Mouse (Mus musculus): ENCODE results near the gene Gm43064.
"Not testable (repeated sequence)": the region's sequence is repeated elsewhere in the genome, so short reads cannot be mapped to it uniquely, and the experiment has no call there.

The Gm43064 gene

GRCm38 (mm10) chr3:103801631-103802531, 7.5 kb upstream of the Gm43064 start:
- DNase-seq (ENCODE audit: low spot score in 2 of 2), result peak; percentile 36 to 47

GRCm38 (mm10) chr3:103802861-103803260, 6.5 kb upstream of the Gm43064 start:
- no peak for DNase-seq (ENCODE audit: low spot score in 2 of 2)

GRCm38 (mm10) chr3:103805671-103806070, 3.7 kb upstream of the Gm43064 start:
- no peak for DNase-seq (ENCODE audit: low spot score in 2 of 2)

GRCm38 (mm10) chr3:103809799-103810150, 402 bp downstream of the Gm43064 start:
- no peak for DNase-seq (ENCODE audit: low spot score in 2 of 2)

- DNase-seq (ENCODE audit: low spot score in 2 of 2), result no peak
These were observed 1.6 kb downstream of the Gm43064 start for GRCm38 (mm10) chr3:103810967-103811366.

GRCm38 (mm10) chr3:103827548-103827947, 18.2 kb downstream of the Gm43064 start:
- no peak for DNase-seq (ENCODE audit: low spot score in 2 of 2)

GRCm38 (mm10) chr3:103829036-103829435, 19.7 kb downstream of the Gm43064 start:
- no peak for DNase-seq (ENCODE audit: low spot score in 2 of 2)

GRCm38 (mm10) chr3:103830681-103831080, 21.3 kb downstream of the Gm43064 start:
- DNase-seq (ENCODE audit: low spot score in 2 of 2), result not testable (repeated sequence)

GRCm38 (mm10) chr3:103831146-103831545, 21.8 kb downstream of the Gm43064 start:
- no peak for DNase-seq (ENCODE audit: low spot score in 2 of 2)

GRCm38 (mm10) chr3:103832426-103832825, 23.1 kb downstream of the Gm43064 start, which contains the start of gene Bcl2l15:
Gene Bcl2l15 (plus strand): TSS chr3:103832601.
- DNase-seq (ENCODE audit: low spot score in 2 of 2), result no peak

- no peak for DNase-seq (ENCODE audit: low spot score in 2 of 2)
These were observed 24.6 kb downstream of the Gm43064 start for GRCm38 (mm10) chr3:103834001-103834400.

GRCm38 (mm10) chr3:103835272-103835950, 26.0 kb downstream of the Gm43064 start:
- DNase-seq (ENCODE audit: low spot score in 2 of 2), result no peak

GRCm38 (mm10) chr3:103835951-103836310, 26.6 kb downstream of the Gm43064 start:
- DNase-seq (ENCODE audit: low spot score in 2 of 2), result no peak

GRCm38 (mm10) chr3:103836453-103836852, 27.1 kb downstream of the Gm43064 start:
- DNase-seq (ENCODE audit: low spot score in 2 of 2), result no peak

GRCm38 (mm10) chr3:103839711-103840110, 30.3 kb downstream of the Gm43064 start:
- DNase-seq (ENCODE audit: low spot score in 2 of 2), result no peak

GRCm38 (mm10) chr3:103840195-103840594, 30.8 kb downstream of the Gm43064 start:
- not testable (repeated sequence) for DNase-seq (ENCODE audit: low spot score in 2 of 2)

- not testable (repeated sequence) for DNase-seq (ENCODE audit: low spot score in 2 of 2)
These were observed 31.6 kb downstream of the Gm43064 start for GRCm38 (mm10) chr3:103840946-103841345.

GRCm38 (mm10) chr3:103850644-103851363, 41.4 kb downstream of the Gm43064 start:
- no peak for DNase-seq (ENCODE audit: low spot score in 2 of 2)

- no peak for DNase-seq (ENCODE audit: low spot score in 2 of 2)
These were observed 42.1 kb downstream of the Gm43064 start for GRCm38 (mm10) chr3:103851481-103851880.

- DNase-seq (ENCODE audit: low spot score in 2 of 2), result no peak
These were observed 42.5 kb downstream of the Gm43064 start for GRCm38 (mm10) chr3:103851882-103852281.

GRCm38 (mm10) chr3:103852565-103853299, 43.4 kb downstream of the Gm43064 start:
- DNase-seq (ENCODE audit: low spot score in 2 of 2), result peak; percentile 33 to 64

- DNase-seq (ENCODE audit: low spot score in 2 of 2), result no peak
These were observed 44.4 kb downstream of the Gm43064 start for GRCm38 (mm10) chr3:103853804-103854203.
